Mouse (Mus musculus): ENCODE measurements around the gene Nrap. TPM values are rescaled to one million over a fixed set of nuclear protein-coding genes. Genes with fewer than 3 reads are reported as not detected.
A peak's percentile ranks its signal among the peaks of the same experiment; 100 is the strongest.
"Not testable (repeated sequence)": the region's sequence is repeated elsewhere in the genome, so short reads cannot be mapped to it uniquely, and the experiment has no call there.

The Nrap gene
- polyA plus RNA-seq, 1 experiment: 0.07 TPM

DNA sequence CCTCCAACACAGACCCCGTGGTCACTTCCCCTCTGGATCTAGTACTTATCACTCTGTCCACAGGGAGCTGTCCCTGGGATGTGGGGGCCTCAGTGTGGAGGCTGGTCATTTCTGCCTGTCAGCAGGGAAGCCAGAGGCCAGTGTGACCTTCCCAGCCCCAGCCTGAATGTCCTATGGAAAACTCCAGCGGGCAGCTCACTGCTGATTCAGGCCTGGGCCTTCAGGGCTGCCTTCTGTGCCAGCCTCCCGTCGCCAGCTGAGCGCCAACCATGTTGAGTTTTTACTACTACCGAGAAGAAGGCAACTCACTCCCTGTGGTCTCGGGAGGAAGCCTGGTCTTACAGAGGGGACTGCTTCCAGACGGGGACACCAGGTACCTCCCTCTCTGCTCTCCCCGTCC lies 35.7 kb upstream of the Nrap start:
- Histone ChIP-seq H3K4me1 (ENCODE audit: control insufficient read depth, insufficient read depth, low read length) (no peaks in the 10 kb centered on the region), H3K27ac (ENCODE audit: control insufficient read depth, insufficient read depth, low read depth, low read length) (no peak overlapping the region), H3K4me3 (ENCODE audit: control insufficient read depth, low read depth, low read length) (no peak overlapping the region), H3K27me3 (ENCODE audit: control insufficient read depth, insufficient read depth, low read length) (no peaks in the 10 kb centered on the region), H3K36me3 (ENCODE audit: control insufficient read depth, insufficient read depth, low read length) (no peaks in the 10 kb centered on the region)
- no peak for TF ChIP-seq CTCF (IDR thresholded peaks at IDR 0.05; ENCODE audit: control insufficient read depth, insufficient read depth, insufficient replicate concordance, low read depth, low read length)
- no peak for TF ChIP-seq POLR2A (IDR thresholded peaks at IDR 0.05; ENCODE audit: control insufficient read depth, low read depth, low read length)

DNA sequence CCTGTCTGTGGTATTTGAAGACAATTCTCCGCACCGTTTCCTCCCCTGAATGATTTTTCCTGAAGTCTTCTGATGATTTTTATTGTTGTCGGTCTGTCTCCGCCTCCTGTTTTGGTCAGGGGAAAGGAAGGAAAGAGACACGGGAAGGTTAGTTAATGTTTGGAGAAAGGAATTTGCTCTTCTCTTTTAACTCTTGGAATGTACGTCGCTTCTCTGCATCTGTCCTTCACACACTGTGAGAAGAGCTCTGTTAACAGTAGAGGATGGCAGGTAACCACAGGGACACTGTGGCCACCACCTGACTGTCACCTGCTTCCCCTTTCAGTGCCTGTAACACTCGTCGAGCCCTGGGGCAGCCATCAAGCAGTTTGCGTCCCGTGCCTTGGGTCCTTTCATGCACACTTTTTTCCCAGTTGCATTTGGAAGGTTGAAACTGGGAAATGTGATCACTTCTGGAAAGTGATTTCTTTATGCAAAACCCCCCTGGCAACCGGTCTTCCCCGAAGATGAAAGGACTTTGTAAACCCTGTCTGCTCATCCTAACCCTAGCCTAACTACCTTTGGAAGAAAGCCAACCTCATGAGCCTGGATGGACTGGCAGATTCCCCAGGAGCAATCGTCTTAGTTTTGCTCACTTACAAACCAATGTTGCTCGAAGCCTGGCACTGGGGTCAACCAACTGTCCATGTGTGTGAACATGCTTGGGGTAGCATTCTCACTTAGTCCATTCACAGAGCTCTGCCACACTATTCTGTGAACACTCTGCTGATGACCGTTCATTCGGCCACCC lies 35.0 kb upstream of the Nrap start:
- no peaks in the 10 kb centered on the region for H3K36me3 ChIP-seq (ENCODE audit: control insufficient read depth, insufficient read depth, low read length)
- no peak overlapping the region for H3K4me3 ChIP-seq (ENCODE audit: control insufficient read depth, low read depth, low read length)
- H3K27me3 ChIP-seq (ENCODE audit: control insufficient read depth, insufficient read depth, low read length): no peaks in the 10 kb centered on the region
- H3K27ac ChIP-seq (ENCODE audit: control insufficient read depth, insufficient read depth, low read depth, low read length): no peak overlapping the region
- no peak for TF ChIP-seq CTCF (IDR thresholded peaks at IDR 0.05; ENCODE audit: control insufficient read depth, insufficient read depth, insufficient replicate concordance, low read depth, low read length)
- no peaks in the 10 kb centered on the region for H3K4me1 ChIP-seq (ENCODE audit: control insufficient read depth, insufficient read depth, low read length)

DNA sequence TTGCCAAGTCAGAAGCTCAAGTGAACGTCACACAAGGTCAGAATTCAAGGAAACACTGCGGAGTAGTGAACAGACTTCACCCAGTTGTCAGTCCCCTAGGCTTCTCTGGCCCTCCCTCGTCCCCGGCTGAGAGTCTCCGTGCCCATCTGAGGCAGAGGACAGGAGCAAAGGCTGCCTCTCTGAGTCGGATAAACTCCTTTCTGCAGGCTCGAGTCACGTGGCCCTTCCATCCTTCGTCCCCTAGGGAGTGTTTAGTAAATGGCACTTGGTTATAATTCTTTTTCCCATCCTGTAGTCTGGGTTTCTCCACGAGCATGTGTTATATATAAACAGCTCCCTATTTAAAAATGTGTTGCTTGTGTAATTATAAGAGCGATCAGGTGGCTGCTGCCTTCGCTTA lies 33.5 kb upstream of the Nrap start:
- H3K36me3 ChIP-seq (ENCODE audit: control insufficient read depth, insufficient read depth, low read length): no peaks in the 10 kb centered on the region
- no peaks in the 10 kb centered on the region for H3K4me1 ChIP-seq (ENCODE audit: control insufficient read depth, insufficient read depth, low read length)
- H3K27ac ChIP-seq (ENCODE audit: control insufficient read depth, insufficient read depth, low read depth, low read length): no peak overlapping the region
- no peak for TF ChIP-seq CTCF (IDR thresholded peaks at IDR 0.05; ENCODE audit: control insufficient read depth, insufficient read depth, insufficient replicate concordance, low read depth, low read length)
- TF ChIP-seq POLR2A (IDR thresholded peaks at IDR 0.05; ENCODE audit: control insufficient read depth, low read depth, low read length): no peak
- H3K27me3 ChIP-seq (ENCODE audit: control insufficient read depth, insufficient read depth, low read length): no peaks in the 10 kb centered on the region
- H3K4me3 ChIP-seq (ENCODE audit: control insufficient read depth, low read depth, low read length): no peak overlapping the region

DNA sequence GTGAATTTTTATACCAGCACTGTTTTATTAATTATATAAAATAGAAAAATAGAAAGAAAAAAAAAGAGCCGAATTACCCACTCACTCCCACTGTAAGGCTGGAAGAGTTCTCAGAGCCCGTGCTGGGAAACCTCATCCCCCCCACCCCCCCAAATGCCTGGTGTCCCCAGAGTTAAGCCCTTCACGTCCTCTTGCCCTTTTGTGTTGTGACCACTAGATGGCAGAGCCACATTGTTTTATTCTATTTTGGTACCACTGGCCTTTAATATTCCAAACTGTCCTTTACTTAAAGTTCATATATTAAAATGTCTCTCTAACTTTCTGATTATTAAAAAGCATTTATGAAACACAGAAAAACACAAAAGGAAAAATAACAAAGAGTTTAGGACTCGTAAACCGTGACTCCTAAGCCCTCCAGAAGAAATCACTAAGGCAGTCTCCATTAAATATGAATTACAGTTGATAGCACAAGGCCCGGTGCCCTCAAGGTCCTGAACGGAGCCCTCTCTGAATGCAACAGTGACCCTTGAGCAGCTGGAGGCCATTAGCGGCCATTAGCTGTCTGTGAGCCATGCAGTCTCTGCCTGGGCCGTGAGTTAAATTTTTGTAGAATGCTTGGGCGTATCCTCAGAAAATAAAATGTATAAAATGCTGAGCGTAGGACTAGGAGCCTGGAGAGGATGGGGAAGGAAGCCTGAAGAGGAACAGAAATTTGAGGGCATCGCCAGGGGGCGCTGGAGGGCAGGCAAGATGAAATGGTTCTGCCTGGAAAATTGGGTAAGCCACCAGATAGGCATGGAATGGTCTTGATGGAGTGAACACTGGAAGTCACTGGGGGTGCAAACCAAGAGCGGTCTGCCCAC lies 32.9 kb upstream of the Nrap start:
- Histone ChIP-seq H3K4me1 (ENCODE audit: control insufficient read depth, insufficient read depth, low read length) (no peaks in the 10 kb centered on the region), H3K36me3 (ENCODE audit: control insufficient read depth, insufficient read depth, low read length) (no peaks in the 10 kb centered on the region), H3K27ac (ENCODE audit: control insufficient read depth, insufficient read depth, low read depth, low read length) (no peak overlapping the region), H3K27me3 (ENCODE audit: control insufficient read depth, insufficient read depth, low read length) (no peaks in the 10 kb centered on the region), H3K4me3 (ENCODE audit: control insufficient read depth, low read depth, low read length) (no peak overlapping the region)
- no peak for TF ChIP-seq POLR2A (IDR thresholded peaks at IDR 0.05; ENCODE audit: control insufficient read depth, low read depth, low read length)
- TF ChIP-seq CTCF (IDR thresholded peaks at IDR 0.05; ENCODE audit: control insufficient read depth, insufficient read depth, insufficient replicate concordance, low read depth, low read length): peak; percentile 66; the same call in 1 of the 2 replicates

DNA sequence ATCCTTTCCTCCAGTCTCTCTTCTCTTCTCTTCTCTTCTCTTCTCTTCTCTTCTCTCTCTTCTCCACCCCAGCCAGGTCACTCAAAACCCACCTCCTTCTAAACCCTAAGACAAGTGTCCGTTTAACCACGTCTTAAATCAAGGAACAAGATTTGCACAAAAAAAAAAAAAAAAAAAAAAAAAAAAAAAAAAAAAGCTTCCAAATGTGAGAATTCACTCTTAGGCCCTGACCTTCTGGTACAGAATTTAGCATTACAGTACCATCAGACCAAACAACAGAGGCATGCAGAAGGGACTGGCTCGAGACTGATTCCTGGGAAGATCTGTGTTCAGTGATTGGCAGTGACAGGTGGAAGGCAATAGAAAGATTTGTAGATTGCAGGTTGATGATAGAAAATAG lies 30.5 kb upstream of the Nrap start:
- Histone ChIP-seq H3K4me3 (ENCODE audit: control insufficient read depth, low read depth, low read length) (no peak overlapping the region), H3K36me3 (ENCODE audit: control insufficient read depth, insufficient read depth, low read length) (no peaks in the 10 kb centered on the region), H3K4me1 (ENCODE audit: control insufficient read depth, insufficient read depth, low read length) (no peaks in the 10 kb centered on the region), H3K27ac (ENCODE audit: control insufficient read depth, insufficient read depth, low read depth, low read length) (no peak overlapping the region), H3K27me3 (ENCODE audit: control insufficient read depth, insufficient read depth, low read length) (no peaks in the 10 kb centered on the region)
- TF ChIP-seq POLR2A (IDR thresholded peaks at IDR 0.05; ENCODE audit: control insufficient read depth, low read depth, low read length) (no peak), CTCF (IDR thresholded peaks at IDR 0.05; ENCODE audit: control insufficient read depth, insufficient read depth, insufficient replicate concordance, low read depth, low read length) (no peak)

DNA sequence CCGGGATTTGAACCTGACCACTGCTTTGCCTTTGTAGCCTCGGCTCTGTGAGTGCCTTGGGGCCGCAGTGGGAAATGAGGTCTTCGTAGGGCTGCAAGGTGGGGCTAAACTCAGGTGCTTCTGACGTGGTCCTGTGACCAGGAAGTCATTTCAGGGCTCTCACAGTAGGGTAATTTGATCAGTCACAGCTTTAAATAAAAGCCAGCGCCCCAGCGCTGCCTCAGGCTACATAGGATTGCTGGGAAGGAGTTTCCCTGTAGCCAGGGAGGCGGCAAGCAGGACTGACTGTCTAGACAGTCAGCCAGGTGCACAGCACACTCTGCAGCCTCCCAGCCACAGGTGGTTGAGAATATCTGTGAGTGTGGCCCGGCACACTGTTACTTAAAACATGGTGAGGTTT lies 29.6 kb upstream of the Nrap start:
- no peaks in the 10 kb centered on the region for H3K27me3 ChIP-seq (ENCODE audit: control insufficient read depth, insufficient read depth, low read length)
- H3K36me3 ChIP-seq (ENCODE audit: control insufficient read depth, insufficient read depth, low read length): no peaks in the 10 kb centered on the region
- H3K4me3 ChIP-seq (ENCODE audit: control insufficient read depth, low read depth, low read length): no peak overlapping the region
- TF ChIP-seq CTCF (IDR thresholded peaks at IDR 0.05; ENCODE audit: control insufficient read depth, insufficient read depth, insufficient replicate concordance, low read depth, low read length) (no peak), POLR2A (IDR thresholded peaks at IDR 0.05; ENCODE audit: control insufficient read depth, low read depth, low read length) (no peak)
- H3K27ac ChIP-seq (ENCODE audit: control insufficient read depth, insufficient read depth, low read depth, low read length): no peak overlapping the region
- H3K4me1 ChIP-seq (ENCODE audit: control insufficient read depth, insufficient read depth, low read length): no peaks in the 10 kb centered on the region

DNA sequence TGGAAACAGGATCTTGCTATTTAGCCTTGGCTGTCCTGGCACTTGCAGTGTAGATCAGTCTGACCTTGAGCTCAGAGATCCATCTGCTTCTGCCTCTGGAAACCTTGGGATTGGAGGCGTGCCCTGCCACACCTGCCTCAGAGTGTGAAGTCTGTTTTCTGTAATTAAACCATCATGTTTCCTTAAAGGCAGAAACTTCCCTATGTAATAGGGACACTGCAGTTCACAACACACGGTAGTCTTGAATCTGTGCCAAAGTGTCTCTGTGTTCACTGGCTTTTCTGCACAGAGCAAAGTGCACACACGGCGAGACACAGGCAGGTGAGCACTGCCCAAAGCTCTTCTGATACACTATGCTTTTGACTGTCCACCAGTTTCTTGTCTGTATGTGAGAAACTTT lies 28.6 kb upstream of the Nrap start:
- no peaks in the 10 kb centered on the region for H3K36me3 ChIP-seq (ENCODE audit: control insufficient read depth, insufficient read depth, low read length)

DNA sequence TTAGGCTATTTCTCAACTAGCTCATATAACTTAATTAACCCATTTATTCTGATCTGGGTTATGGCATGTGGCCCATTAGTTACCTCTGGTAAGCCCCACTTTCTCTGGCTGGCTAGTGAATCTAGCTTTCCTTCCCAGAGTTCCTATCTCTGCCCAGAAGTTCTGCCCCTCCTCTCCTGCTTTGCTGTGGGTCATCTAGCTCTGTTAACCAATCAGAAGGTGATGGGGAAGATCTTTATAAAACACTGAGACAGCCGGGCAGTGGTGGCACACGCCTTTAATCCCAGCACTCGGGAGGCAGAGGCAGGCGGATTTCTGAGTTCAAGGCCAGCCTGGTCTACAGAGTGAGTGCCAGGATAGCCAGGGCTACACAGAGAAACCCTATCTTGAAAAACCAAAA lies 20.0 kb upstream of the Nrap start:
- not testable (repeated sequence) for H3K4me1 ChIP-seq (ENCODE audit: control insufficient read depth, insufficient read depth, low read length); H3K27me3 ChIP-seq (ENCODE audit: control insufficient read depth, insufficient read depth, low read length); H3K36me3 ChIP-seq (ENCODE audit: control insufficient read depth, insufficient read depth, low read length); H3K27ac ChIP-seq (ENCODE audit: control insufficient read depth, insufficient read depth, low read depth, low read length); H3K4me3 ChIP-seq (ENCODE audit: control insufficient read depth, low read depth, low read length)

More for the DNA sequence above, 28.6 kb upstream of the Nrap start:
- H3K27ac ChIP-seq (ENCODE audit: control insufficient read depth, insufficient read depth, low read depth, low read length): no peak overlapping the region
- H3K4me3 ChIP-seq (ENCODE audit: control insufficient read depth, low read depth, low read length): no peak overlapping the region
- TF ChIP-seq CTCF (IDR thresholded peaks at IDR 0.05; ENCODE audit: control insufficient read depth, insufficient read depth, insufficient replicate concordance, low read depth, low read length) (no peak), POLR2A (IDR thresholded peaks at IDR 0.05; ENCODE audit: control insufficient read depth, low read depth, low read length) (no peak)
- H3K27me3 ChIP-seq (ENCODE audit: control insufficient read depth, insufficient read depth, low read length): no peaks in the 10 kb centered on the region
- H3K4me1 ChIP-seq (ENCODE audit: control insufficient read depth, insufficient read depth, low read length): no peaks in the 10 kb centered on the region

All from testis, adult 2 months (tissue).